Mouse (Mus musculus): ENCODE data around the gene Nhs. TPM values are rescaled to one million over a fixed set of nuclear protein-coding genes. Genes with fewer than 3 reads are reported as not detected.

The Nhs gene
- not detected for total RNA-seq (2023)

GRCm38 (mm10) chrX:162159637-162160611 is at the start of gene Nhs:
Gene Nhs (minus strand): TSS chrX:162159730.

Measured in monocyte, adult 59 days (primary cell).